Mouse (Mus musculus): ENCODE measurements at regions not wholly inside any gene's neighbourhood (a gene's known extent, or its start where the extent isn't known, plus 50 kb on each side); places are given as distances from the start of the nearest gene placed in this dataset.

DNA sequence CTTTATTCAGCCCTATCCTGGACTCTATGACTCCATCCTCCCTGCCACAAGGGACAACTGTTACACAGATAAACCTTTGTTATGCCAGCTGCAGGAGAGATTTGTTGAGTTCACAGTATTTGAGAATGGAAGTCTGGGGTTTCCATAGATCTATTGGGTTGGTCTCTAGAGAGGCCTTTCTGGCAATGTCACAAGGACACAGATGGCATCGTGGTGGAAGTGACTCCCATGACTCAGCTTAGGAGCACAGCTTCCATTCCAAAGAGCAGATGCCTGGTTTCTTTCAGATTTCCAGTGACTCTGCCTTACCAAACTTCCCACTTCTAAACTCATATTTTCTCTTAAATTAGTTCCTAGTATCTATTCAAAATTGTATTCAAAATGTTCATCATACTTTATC lies 467.6 kb downstream of the Gm826 start:
- DNase-seq (ENCODE audit: low spot score), result peak; percentile 17
- ATAC-seq (ENCODE audit: low FRiP score), result no peak

DNA sequence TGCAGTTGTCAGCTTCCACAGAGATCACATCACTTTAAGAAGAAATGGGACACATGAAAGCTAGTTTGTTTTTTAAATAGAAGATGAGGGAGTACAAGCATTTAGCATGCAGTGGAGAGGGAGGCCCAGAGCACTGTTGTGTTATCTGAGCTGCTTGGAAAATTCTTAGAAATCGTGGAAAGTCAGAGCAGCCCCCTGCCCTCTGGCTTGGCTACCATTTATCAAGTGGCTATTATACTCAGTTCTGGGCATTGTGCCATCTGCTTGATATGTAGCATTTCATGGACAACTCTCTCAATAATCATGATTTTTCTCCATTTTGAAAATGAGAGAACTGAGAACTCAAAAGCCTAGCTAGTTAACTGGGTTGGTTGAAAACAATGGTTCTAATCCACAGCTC lies 470.8 kb downstream of the Gm826 start:
- Histone ChIP-seq H3K9me3 (ENCODE audit: low read length) (no peaks in the 10 kb centered on the region), H3K4me3 (ENCODE audit: low read depth, low read length) (no peak overlapping the region), H3K9ac (replicated peaks; ENCODE audit: low read length, poor library complexity, severe bottlenecking) (no peak overlapping the region), H3K4me1 (ENCODE audit: insufficient read depth, low read length) (no peaks in the 10 kb centered on the region), H3K27me3 (ENCODE audit: insufficient read depth, low read length) (no peaks in the 10 kb centered on the region), H3K27ac (ENCODE audit: low read depth, low read length) (no peak overlapping the region), H3K4me2 (ENCODE audit: low read depth, low read length, poor library complexity, severe bottlenecking) (no peak overlapping the region), H3K36me3 (ENCODE audit: insufficient read depth, low read length) (no peaks in the 10 kb centered on the region)
- no peak for ATAC-seq (ENCODE audit: low FRiP score)
- DNase-seq (ENCODE audit: low spot score), result peak; percentile 55
- TF ChIP-seq CTCF (IDR thresholded peaks at IDR 0.05), result no peak
- 39% methylated on average over 1 of the region's 1 CpGs for WGBS

More for the DNA sequence above, 467.6 kb downstream of the Gm826 start:
- H3K9me3 ChIP-seq (ENCODE audit: low read length), result no peaks in the 10 kb centered on the region
- no peak overlapping the region for H3K27ac ChIP-seq (ENCODE audit: low read depth, low read length)
- H3K27me3 ChIP-seq (ENCODE audit: insufficient read depth, low read length), result no peaks in the 10 kb centered on the region
- no peak overlapping the region for H3K9ac ChIP-seq (replicated peaks; ENCODE audit: low read length, poor library complexity, severe bottlenecking)
- no peak overlapping the region for H3K4me2 ChIP-seq (ENCODE audit: low read depth, low read length, poor library complexity, severe bottlenecking)
- WGBS, result 67% methylated on average over 1 of the region's 1 CpGs
- no peaks in the 10 kb centered on the region for H3K36me3 ChIP-seq (ENCODE audit: insufficient read depth, low read length)
- no peak for TF ChIP-seq CTCF (IDR thresholded peaks at IDR 0.05)
- H3K4me1 ChIP-seq (ENCODE audit: insufficient read depth, low read length), result no peaks in the 10 kb centered on the region
- H3K4me3 ChIP-seq (ENCODE audit: low read depth, low read length), result no peak overlapping the region

DNA sequence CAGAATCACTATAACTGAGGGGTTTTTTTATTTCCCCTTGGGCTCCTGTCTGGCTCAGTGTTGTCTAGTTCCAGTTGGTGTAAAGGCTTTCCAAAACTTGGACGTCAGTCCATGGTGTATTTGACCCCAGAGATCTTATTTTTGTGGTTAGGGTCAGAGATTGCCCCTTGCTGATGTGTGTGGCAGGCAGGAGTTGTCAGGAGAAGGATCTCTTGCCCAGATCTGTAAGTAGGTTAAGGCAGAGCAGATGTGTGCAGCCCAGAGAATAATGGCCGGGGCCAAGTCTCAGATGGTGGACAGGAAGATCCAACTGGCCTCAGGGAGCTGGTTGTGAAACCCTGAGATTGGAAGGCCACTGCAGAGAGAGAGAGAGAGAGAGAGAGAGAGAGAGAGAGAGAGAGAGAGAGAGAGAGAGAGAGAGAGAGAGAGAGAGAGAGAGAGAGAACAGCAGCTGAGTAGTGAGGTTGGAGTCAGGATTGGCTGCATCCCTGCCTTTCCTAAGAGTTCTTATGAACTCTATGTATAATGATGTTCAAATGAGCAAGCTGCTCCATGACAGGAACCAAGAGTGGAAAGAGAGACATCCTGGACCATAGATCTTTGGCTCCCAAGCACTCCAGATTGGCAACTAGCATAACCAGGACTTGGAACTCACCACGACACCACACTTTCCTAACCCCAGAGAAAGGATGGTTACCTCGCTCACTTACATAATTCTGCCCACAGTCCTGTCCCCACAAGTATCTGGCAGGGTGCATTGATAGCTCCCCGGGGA lies 479.9 kb downstream of the Gm826 start:
- WGBS, result 83% methylated on average over 5 of the region's 5 CpGs
- H3K4me3 ChIP-seq (ENCODE audit: low read depth, low read length), result no peak overlapping the region
- no peak overlapping the region for H3K9ac ChIP-seq (replicated peaks; ENCODE audit: low read length, poor library complexity, severe bottlenecking)
- no peaks in the 10 kb centered on the region for H3K27me3 ChIP-seq (ENCODE audit: insufficient read depth, low read length)
- no peak for TF ChIP-seq CTCF (IDR thresholded peaks at IDR 0.05)
- H3K4me2 ChIP-seq (ENCODE audit: low read depth, low read length, poor library complexity, severe bottlenecking), result no peak overlapping the region
- ATAC-seq (ENCODE audit: low FRiP score), result no peak
- no peaks in the 10 kb centered on the region for H3K36me3 ChIP-seq (ENCODE audit: insufficient read depth, low read length)
- H3K4me1 ChIP-seq (ENCODE audit: insufficient read depth, low read length), result no peaks in the 10 kb centered on the region
- no peak for DNase-seq (ENCODE audit: low spot score)
- H3K9me3 ChIP-seq (ENCODE audit: low read length), result no peaks in the 10 kb centered on the region
- no peak overlapping the region for H3K27ac ChIP-seq (ENCODE audit: low read depth, low read length)

- Histone ChIP-seq H3K9me3 (ENCODE audit: low read length) (no peaks in the 10 kb centered on the region), H3K27me3 (ENCODE audit: insufficient read depth, low read length) (no peaks in the 10 kb centered on the region), H3K9ac (replicated peaks; ENCODE audit: low read length, poor library complexity, severe bottlenecking) (no peak overlapping the region), H3K4me2 (ENCODE audit: low read depth, low read length, poor library complexity, severe bottlenecking) (no peak overlapping the region), H3K4me1 (ENCODE audit: insufficient read depth, low read length) (no peaks in the 10 kb centered on the region), H3K4me3 (ENCODE audit: low read depth, low read length) (no peak overlapping the region), H3K27ac (ENCODE audit: low read depth, low read length) (no peak overlapping the region), H3K36me3 (ENCODE audit: insufficient read depth, low read length) (no peaks in the 10 kb centered on the region)
- TF ChIP-seq CTCF (IDR thresholded peaks at IDR 0.05), result no peak
- DNase-seq (ENCODE audit: low spot score), result peak; percentile 45
- no peak for ATAC-seq (ENCODE audit: low FRiP score)
- 83% methylated on average over 4 of the region's 4 CpGs for WGBS
Observed at GRCm38 (mm10) chr2:159852959-159853358, 481.0 kb downstream of the Gm826 start.

DNA sequence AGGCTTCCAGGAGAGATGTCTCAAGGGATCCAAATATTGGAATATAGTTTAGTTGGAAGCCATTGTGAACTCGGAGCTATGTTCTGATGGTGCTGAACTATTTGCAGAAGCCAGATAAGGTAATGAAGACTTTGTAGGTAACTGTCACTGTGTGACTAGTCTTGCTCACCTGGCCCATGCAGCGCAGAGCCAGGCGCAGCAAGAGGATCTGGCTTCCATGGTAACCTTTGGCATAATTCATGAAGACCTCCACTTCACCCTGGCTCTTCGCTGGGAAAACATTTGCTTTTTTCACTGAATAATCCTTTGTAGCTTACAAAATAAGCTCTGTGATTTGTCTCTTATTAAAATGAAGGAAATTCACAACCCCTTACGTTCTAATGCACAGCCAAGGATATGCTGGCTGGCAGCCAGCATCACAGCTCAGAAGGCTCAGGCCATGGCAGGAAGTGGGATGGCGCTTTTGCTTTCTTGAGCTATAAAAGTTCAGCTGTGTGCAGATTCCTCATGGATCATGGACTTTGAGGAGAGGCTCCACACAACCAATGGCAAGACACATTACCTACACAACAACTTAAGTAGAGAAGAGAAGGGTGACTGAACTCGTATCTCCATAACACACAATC lies 501.4 kb downstream of the Gm826 start:
- no peak overlapping the region for H3K4me3 ChIP-seq (ENCODE audit: low read depth, low read length)
- WGBS, result 66% methylated on average over 7 of the region's 7 CpGs
- TF ChIP-seq CTCF (IDR thresholded peaks at IDR 0.05), result no peak
- no peak for ATAC-seq (ENCODE audit: low FRiP score)
- H3K36me3 ChIP-seq (ENCODE audit: insufficient read depth, low read length), result no peaks in the 10 kb centered on the region
- no peaks in the 10 kb centered on the region for H3K27me3 ChIP-seq (ENCODE audit: insufficient read depth, low read length)
- H3K9ac ChIP-seq (replicated peaks; ENCODE audit: low read length, poor library complexity, severe bottlenecking), result no peak overlapping the region
- H3K27ac ChIP-seq (ENCODE audit: low read depth, low read length), result no peak overlapping the region
- no peaks in the 10 kb centered on the region for H3K4me1 ChIP-seq (ENCODE audit: insufficient read depth, low read length)
- DNase-seq (ENCODE audit: low spot score), result peak; percentile 26
- no peak overlapping the region for H3K4me2 ChIP-seq (ENCODE audit: low read depth, low read length, poor library complexity, severe bottlenecking)
- H3K9me3 ChIP-seq (ENCODE audit: low read length), result no peaks in the 10 kb centered on the region

GRCm38 (mm10) chr2:159826417-159826816 lies 507.5 kb downstream of the Gm826 start:
- DNase-seq (ENCODE audit: low spot score), result no peak
- H3K9ac ChIP-seq (replicated peaks; ENCODE audit: low read length, poor library complexity, severe bottlenecking), result no peak overlapping the region
- no peak overlapping the region for H3K4me3 ChIP-seq (ENCODE audit: low read depth, low read length)
- no peak for TF ChIP-seq CTCF (IDR thresholded peaks at IDR 0.05)
- no peaks in the 10 kb centered on the region for H3K9me3 ChIP-seq (ENCODE audit: low read length)
- no peaks in the 10 kb centered on the region for H3K4me1 ChIP-seq (ENCODE audit: insufficient read depth, low read length)
- ATAC-seq (ENCODE audit: low FRiP score), result no peak
- H3K4me2 ChIP-seq (ENCODE audit: low read depth, low read length, poor library complexity, severe bottlenecking), result no peak overlapping the region
- 87% methylated on average over 2 of the region's 2 CpGs for WGBS
- H3K36me3 ChIP-seq (ENCODE audit: insufficient read depth, low read length), result no peaks in the 10 kb centered on the region
- H3K27me3 ChIP-seq (ENCODE audit: insufficient read depth, low read length), result no peaks in the 10 kb centered on the region
- no peak overlapping the region for H3K27ac ChIP-seq (ENCODE audit: low read depth, low read length)
